Mouse (Mus musculus) embryo, embryonic 9.5 days (tissue): ENCODE results near the gene Wbp1l.

Source experiments
- DNase-seq: peaks from one replicate; pipeline ENCODE4 v3.0.0-alpha.2; 2017; ENCODE audit errors: extremely low spot score

Gene Wbp1l

GRCm38 (mm10) chr19:46629807-46630206 lies 30.9 kb downstream of the Wbp1l start:
- DNase-seq = no peak

DNA sequence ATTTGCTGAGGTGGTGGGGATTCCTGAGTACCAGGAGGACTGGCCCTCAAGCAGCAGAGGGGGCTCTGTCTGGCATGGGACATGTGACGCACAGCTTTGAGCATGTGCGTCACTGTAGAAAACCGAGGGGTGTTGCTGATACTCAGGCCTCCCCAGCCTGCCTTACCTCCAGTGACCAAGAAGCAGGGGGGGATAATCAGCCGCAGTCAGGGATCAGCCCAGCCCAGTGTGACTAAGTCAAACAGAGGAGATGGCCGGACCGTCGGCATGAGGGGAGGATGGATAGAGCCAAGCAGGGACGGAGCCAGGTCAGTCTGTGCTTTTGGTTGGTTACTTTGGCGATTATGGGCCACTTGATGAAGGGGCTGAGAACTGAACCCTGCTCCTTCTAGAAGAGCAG lies 32.8 kb downstream of the Wbp1l start:
- no peak for DNase-seq

- no peak for DNase-seq
Observed at GRCm38 (mm10) chr19:46635766-46636165, 36.9 kb downstream of the Wbp1l start.

DNA sequence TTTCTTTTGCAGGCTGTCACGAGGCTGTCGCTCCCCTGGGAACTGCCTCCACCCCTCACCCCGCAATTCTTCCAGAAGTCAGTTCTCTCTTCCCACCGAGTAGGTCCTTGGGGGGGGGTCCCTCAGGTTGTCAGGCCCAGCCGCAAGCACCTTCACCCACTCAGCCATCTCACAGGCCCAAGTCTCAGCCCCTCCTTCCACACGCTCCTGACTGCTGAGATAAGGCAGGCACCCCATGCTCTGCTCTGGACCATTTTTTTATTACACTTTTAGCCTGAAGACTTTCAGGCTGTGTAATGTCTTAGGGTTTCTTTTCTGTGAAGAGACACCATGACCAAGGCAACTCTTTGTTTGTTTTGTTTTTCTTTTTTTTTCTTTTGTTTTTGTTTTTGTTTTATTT lies 38.7 kb downstream of the Wbp1l start:
- no peak for DNase-seq

DNA sequence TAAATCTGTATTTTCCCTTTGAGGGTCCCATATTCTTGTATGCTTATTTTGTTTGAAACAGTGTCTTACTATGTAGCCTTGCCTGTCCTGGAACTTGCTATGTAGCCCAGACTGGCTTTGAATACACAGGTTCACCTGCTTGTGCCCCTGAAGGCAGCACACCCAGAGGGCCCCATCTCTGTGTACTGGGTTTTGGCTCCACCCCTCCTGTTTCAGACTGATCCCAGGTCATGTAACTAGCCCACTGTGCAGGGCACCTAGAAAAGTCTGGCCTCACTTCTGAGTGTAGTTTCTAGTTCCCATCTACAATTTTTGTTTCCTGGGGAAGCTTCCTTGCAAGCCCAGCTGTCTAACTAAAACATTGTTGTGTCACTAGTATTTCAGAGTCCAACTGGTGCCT lies 40.2 kb downstream of the Wbp1l start:
- DNase-seq = no peak

DNA sequence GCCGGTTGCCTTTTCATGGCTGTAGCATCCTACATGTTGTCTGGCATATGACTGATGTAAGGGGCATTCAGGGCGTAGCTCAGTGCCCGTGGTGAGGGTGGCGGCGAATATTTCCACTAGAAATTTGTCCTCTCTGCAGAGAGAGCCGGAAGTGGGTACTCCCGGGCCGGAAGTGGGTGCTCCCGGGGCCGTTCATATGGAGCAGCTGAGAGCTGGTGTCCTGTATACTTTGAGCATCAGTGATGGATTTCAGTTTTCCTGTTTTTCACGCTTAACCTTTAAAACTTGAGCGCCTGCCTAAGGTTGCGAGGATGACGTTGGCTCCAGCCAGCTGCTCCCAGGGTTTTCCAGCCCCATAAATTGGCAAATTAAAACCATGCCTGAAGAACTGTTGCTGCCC lies 40.6 kb downstream of the Wbp1l start:
- no peak for DNase-seq

- no peak for DNase-seq
Observed at GRCm38 (mm10) chr19:46640780-46641179, 41.9 kb downstream of the Wbp1l start.

DNA sequence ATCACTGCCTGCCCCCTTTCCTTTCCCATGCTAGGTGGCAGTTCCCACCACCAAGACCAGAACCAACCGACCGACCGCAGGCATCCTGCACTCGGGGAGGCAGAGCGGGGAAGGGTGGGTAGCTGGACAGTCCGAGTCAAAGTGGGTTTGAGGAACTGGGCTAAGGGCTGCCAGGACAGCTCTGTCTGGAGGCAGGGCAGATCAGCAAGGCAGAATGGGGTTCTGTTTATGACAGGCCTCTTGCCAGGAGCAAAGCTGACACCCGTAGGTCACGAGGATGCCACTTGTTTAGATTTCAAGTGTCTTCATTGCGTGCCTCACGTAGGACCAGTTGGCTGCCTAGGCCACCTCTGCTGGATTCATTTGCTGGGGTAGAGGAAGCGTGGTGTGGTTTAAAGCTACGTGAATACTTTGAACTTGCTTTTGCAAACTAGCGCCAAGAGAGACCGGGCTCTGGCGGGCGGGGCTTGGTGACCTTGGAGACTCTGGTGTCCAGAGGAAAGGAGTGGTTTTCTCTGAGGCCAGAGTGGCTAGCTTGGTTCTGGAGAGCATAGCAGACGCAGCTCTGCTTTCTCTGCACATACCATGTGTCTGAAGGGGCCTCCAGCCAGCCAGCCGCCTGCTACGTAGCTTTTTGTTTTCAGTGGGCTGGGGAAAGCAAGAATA lies 42.7 kb downstream of the Wbp1l start:
- no peak for DNase-seq

DNA sequence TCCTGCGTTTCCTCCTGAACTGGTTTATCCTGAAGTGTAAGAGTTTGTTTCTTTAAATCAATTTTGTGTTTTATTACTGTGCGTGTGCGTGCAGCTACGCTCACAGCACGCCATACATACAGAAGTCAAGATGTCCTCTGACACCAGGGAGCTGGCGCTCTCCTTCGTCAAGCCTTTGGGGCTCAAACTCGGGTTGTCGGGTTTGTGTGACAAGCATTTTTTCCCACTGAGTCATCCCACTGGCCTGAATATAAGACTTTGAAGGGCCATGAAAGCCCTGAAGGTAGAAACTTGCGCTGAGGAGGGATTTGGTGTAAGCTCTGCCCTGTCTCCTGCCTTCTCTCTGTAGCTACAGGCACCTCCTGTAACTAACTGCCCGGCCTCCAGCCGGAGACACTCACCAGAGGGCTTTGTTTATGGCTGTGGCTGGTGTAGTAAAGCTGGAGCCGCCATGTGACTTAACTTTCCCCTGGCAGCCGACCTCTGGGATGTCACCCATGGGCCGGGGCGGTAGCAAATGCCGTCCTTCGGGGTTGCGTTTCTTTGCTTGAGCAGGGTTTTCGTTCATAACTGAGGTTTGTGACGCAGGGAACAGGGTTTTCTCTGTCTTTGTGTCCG lies 43.4 kb downstream of the Wbp1l start:
- DNase-seq = no peak

DNA sequence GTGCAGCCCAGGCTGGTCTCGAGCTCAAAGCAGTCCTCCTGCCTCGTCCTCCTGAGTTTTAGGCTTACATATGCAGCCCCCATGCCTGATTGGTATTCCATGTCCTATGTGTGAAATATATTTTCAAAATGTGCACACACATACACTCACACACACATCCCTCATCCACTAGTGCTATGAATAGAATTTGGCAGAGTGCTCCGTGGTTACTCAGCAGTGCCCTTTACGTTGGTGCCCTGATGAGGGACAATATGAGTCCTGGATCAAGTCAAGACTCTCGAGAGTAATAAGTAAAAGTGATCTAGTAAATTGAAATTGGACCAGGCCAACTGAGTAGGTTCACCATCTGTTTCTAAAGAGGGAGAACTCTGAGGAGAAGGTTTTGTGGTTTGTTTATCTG lies 44.4 kb downstream of the Wbp1l start:
- DNase-seq = no peak

DNA sequence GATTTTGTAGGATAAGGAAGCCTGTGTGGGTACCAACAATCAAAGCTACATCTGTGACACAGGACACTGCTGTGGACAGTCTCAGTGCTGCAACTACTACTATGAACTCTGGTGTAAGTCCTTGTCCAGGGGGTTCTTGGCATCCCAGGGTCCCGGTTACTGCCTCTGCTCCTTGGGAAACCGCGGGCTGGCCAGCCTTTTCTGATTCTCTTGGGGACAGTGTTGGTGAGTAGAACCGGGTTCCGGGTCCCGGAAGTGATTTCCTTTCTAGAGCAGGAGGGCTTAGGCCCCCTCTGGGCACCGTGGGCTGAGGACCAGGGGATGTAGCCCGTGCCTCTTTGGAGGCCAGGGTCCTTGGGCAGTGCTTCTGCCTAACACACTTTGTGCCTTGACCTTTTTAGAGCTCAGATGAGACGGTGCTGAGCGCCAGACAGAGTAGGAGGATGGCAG lies 45.5 kb downstream of the Wbp1l start:
- DNase-seq = no peak

DNA sequence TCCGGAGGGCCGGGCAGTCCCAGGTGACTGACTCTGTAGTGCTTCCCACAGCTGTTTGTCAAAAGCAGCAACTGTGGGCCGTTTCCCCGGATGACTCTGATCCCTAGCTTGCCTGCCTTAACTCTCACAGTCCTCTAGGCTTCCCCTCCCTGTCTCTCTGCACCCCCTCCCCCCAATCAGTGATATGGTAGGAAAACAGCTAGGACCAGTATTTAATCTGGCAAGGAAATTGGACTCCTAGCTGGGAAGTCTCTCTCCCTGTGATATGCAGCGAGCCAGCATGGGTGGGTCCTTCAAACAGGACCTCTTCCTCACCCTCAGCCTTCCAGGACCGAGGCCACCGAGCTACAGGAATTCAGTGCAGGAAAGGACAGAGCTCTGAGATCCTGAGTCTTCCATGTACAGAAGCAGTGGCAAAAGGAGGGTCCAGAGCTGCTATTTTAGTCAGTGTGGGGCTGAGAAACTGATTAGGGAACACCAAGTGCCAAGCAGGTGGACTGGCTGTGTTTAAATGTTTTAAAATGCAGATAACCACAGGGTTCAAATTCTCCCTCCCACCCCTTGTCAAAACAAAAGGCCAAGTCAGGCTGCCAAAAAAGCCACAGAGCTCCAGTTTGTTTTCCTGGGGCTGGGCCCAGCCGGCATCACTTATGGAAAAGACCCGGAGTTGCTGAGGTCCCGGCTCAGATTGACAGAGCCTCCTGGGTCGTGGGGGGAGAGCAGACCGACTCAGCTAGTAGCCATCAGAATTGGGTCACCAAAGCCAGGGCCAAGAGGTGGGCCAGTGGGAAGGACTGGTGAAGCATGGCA lies 46.1 kb downstream of the Wbp1l start:
- DNase-seq = no peak

GRCm38 (mm10) chr19:46646041-46646481 lies 47.2 kb downstream of the Wbp1l start:
- no peak for DNase-seq

DNA sequence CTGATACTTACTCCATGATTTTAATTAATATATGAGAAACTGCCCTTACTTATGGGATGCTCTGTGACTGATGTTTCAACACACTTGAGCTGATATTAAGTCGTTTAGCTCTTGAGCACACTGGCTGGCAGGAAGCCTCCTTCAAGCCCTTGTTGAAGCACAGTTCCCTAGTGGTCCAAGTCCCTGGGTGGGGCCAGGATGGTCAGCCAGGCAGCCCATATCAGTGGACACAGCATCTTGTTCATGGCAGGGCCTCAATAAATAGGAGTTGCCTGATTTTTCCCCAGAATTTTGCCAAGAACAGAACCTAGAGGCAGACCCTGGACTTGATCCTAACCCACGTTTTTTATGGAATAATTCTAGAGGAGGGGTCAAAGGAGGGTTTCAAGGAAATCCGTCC lies 48.4 kb downstream of the Wbp1l start:
- DNase-seq = no peak

DNA sequence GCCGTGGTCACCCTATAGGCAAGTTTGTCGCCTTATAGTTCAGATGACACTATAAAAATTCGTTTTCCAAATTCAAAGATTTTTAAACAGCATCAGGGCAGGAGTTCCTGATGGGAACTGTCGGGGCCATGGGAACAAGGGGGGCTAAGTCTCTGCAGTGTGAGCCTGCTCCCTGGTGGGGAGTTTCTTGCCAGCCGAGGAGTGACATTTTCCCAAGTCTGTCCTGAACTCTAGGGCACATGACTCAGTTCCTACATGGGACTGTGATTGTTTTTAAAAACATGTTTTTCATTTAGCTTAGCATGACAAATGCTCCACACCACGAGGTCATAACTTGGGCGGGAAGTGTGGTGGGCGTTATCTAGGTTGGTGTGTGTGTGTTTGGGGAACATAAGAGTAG lies 49.0 kb downstream of the Wbp1l start:
- no peak for DNase-seq

GRCm38 (mm10) chr19:46648565-46648964 lies 49.7 kb downstream of the Wbp1l start:
- DNase-seq = no peak

GRCm38 (mm10) chr19:46653188-46653587 lies 54.3 kb downstream of the Wbp1l start:
- DNase-seq = no peak

DNA sequence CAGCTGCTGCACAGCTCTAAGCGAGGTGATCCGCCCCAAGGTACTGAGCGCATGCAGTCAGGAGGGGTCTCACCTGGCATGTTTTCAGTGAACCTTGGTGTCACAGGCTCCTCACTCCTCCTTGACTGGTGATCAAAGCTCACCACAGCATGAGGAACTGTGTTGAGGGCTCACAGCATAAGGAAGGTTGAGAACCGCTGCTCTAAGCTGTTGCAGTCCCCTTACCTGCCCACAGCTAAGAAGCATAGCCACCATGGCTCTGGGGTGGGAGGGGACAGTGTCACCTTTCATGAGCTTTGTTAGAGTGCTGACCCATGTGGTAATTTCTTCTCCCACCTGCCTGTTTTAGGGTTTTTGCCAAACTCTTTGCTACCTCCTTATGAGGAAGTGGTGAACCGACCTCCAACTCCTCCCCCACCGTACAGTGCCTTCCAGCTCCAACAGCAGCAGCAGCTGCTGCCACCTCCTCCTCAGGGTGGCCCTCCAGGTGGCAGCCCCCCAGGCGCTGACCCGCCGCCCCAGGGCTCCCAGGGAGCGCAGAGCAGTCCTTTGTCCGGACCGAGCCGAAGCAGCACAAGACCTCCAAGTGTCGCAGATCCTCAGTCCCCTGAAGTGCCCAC lies 54.8 kb downstream of the Wbp1l start:
- DNase-seq = no peak

DNA sequence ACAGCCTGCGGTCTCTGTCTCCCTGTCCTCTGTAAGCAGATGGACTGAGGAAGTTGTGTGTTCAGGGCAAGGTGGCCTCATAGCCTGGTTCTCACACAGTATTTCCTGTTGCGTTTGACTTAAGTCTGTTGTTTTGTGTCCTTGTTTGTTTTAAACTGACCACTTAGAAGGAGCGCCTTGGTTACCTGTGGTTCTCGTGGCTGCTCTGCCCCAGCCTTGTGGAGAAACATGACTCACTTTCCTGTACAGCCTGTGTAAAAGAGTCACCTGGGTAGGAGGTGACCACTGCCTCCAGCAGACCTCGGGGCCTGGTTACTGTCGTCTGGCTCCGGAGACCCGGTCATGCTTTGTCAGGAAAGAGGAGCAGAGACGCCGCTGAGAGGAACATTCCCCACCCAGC lies 56.7 kb downstream of the Wbp1l start:
- no peak for DNase-seq

DNA sequence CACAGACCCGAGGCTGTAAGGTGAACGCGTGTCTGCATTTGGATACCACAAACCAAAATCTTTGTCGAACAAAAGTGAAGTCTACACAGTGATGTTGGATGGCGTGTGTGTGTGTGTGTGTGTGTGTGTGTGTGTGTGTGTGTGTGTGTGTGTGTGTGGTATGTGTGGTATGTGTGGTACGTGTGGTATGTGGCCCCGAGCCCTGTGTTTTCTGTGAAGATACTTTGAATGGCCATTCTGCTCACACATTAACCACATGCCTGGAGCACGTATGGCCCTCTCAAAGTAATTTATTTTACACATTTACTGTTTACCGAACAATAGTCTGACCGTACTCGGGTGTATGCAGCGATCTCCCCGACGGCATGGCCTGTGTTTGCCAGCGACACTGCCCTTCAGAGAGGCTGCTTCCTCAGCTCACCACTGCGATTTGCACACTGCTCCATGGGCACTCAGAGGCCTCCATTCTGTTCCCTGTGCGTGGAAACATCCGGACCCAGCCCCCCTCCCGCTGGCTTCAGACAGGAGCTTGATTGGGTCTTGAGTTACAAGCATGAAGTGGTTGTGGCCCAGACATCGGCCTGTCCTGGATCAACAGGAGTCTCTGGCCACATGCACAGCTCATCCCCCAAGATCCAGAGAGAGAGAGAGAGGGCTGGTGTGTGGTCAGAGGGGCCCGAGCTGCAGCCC lies 57.4 kb downstream of the Wbp1l start:
- DNase-seq = no peak

GRCm38 (mm10) chr19:46657339-46658020 lies 58.6 kb downstream of the Wbp1l start:
- DNase-seq = no peak
